Mouse (Mus musculus): ENCODE data around the gene Myh3. TPM values are rescaled to one million over a fixed set of nuclear protein-coding genes. Genes with fewer than 3 reads are reported as not detected.

Gene Myh3
- polyA plus RNA-seq, 1 experiment: not detected

DNA sequence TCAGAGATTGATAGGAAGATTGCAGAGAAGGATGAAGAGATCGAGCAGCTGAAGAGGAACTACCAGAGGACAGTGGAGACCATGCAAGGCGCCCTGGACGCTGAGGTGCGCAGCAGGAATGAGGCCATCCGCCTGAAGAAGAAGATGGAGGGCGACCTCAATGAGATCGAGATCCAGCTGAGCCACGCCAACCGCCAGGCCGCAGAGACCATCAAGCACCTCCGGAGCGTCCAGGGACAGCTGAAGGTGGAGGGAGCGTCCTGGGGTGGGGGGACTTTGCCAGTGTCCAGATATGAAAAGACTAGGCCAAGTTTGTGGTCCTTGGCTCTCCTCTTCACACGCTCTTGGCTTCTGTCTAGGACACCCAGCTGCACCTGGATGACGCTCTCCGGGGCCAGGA lies 21.1 kb downstream of the Myh3 start:
- H3K27me3 ChIP-seq (replicated peaks): peaks cover 34% of the 10 kb centered on the region
- no peak for TF ChIP-seq FLI1 (IDR thresholded peaks at IDR 0.05; ENCODE audit: low read length)
- no peak for TF ChIP-seq GATA1 (IDR thresholded peaks at IDR 0.05; ENCODE audit: borderline replicate concordance, low read length)
- no peak overlapping the region for H3K4me3 ChIP-seq (replicated peaks)
- no peaks in the 10 kb centered on the region; the same call in 1 of the 2 replicates for H3K4me1 ChIP-seq
- H3K9me3 ChIP-seq: no peaks in the 10 kb centered on the region
- H3K36me3 ChIP-seq (replicated peaks; ENCODE audit: low read length): no peaks in the 10 kb centered on the region

DNA sequence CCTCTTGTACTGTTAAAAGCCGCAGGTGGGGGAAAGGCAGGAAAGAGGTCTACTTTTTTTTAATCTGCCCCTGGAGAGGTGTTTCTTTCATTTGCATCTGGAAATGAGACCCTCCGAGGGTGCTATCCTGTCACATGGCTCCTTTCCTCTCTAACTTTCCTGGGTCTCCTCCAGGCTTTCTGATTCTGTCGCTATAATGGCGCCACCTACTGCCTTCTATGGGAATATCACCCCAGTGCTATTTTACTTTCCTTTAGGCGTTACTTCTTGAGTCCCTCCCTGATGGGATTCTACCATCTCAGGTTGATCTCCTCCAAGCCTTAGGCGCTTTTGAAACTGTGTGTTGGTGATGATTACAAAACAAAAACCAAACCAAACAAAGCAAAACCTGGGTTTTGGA lies 22.1 kb downstream of the Myh3 start:
- no peak overlapping the region for H3K4me3 ChIP-seq (replicated peaks)
- H3K9me3 ChIP-seq: no peaks in the 10 kb centered on the region
- H3K27me3 ChIP-seq (replicated peaks): peaks cover 33% of the 10 kb centered on the region
- no peaks in the 10 kb centered on the region for H3K36me3 ChIP-seq (replicated peaks; ENCODE audit: low read length)
- TF ChIP-seq FLI1 (IDR thresholded peaks at IDR 0.05; ENCODE audit: low read length): no peak
- TF ChIP-seq GATA1 (IDR thresholded peaks at IDR 0.05; ENCODE audit: borderline replicate concordance, low read length): no peak
- H3K4me1 ChIP-seq: no peaks in the 10 kb centered on the region

DNA sequence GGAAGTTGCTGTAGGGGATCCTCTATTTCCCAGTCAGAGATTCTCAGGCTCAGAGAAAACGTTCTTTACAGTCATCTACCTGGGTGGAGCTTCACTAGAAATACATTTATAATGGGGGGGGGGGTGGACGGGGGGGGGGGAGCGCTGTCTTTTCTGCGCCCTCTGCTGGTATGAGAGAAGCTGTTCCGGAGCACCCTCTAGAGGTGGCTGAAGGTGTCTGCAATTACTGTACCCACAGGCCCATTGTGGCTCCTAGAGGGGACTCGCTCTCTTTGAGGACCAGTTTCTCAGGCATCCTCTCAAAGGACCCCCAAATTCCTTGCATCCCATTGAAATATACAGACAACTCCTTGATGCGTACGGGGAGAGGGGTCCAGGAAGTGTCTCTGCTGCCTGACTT lies 23.6 kb downstream of the Myh3 start:
- H3K36me3 ChIP-seq (replicated peaks; ENCODE audit: low read length): no peaks in the 10 kb centered on the region

DNA sequence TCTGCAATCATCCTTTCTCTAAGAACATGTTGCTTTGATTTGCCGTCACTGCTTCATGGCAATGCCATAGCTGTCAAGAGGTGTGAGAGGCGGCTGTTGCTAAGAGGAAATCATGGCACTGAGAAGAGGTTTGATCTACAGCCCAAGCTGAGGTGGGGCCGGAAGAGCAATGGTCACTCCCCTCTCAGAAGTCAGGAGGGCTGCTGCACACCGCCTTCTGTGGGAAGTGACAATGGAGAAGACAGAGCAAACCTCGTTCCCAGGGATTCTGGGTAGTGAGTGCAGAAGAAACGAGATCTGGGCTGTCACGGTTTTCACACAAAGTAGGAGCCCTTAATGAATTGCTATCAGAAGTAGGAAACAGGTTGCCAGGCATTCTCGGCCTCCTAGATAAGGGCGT lies 25.2 kb downstream of the Myh3 start:
- Histone ChIP-seq H3K36me3 (replicated peaks; ENCODE audit: low read length) (no peaks in the 10 kb centered on the region), H3K27me3 (replicated peaks) (peaks cover 39% of the 10 kb centered on the region), H3K4me1 (no peaks in the 10 kb centered on the region), H3K9me3 (no peaks in the 10 kb centered on the region), H3K4me3 (replicated peaks) (no peak overlapping the region)
- no peak for TF ChIP-seq GATA1 (IDR thresholded peaks at IDR 0.05; ENCODE audit: borderline replicate concordance, low read length)
- no peak for TF ChIP-seq FLI1 (IDR thresholded peaks at IDR 0.05; ENCODE audit: low read length)

More for the DNA sequence above, 23.6 kb downstream of the Myh3 start:
- Histone ChIP-seq H3K27me3 (replicated peaks) (peaks cover 34% of the 10 kb centered on the region), H3K9me3 (no peaks in the 10 kb centered on the region), H3K4me1 (no peaks in the 10 kb centered on the region), H3K4me3 (replicated peaks) (no peak overlapping the region)
- no peak for TF ChIP-seq FLI1 (IDR thresholded peaks at IDR 0.05; ENCODE audit: low read length)
- no peak for TF ChIP-seq GATA1 (IDR thresholded peaks at IDR 0.05; ENCODE audit: borderline replicate concordance, low read length)

DNA sequence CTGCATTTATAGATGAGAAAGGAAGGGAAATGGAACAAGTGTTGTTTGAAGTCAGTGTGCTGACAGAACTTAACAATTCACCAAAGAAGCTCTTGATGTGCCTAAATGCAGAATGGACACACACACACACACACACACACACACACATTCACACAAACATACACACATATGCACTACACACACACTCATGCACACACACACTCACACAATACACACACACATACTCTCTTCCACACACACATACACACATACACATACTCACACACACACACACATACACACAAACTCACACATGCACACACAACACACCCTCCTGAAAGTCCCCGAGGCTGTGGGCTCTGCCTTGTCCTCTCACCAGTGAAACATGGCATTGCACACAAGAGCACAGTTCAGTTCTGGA lies 26.1 kb downstream of the Myh3 start:
- Histone ChIP-seq H3K4me3 (replicated peaks) (no peak overlapping the region), H3K36me3 (replicated peaks; ENCODE audit: low read length) (no peaks in the 10 kb centered on the region), H3K27me3 (replicated peaks) (peaks cover 35% of the 10 kb centered on the region), H3K9me3 (no peaks in the 10 kb centered on the region), H3K4me1 (no peaks in the 10 kb centered on the region)
- TF ChIP-seq GATA1 (IDR thresholded peaks at IDR 0.05; ENCODE audit: borderline replicate concordance, low read length) (no peak), FLI1 (IDR thresholded peaks at IDR 0.05; ENCODE audit: low read length) (no peak)

- H3K4me1 ChIP-seq: no peaks in the 10 kb centered on the region
- H3K36me3 ChIP-seq (replicated peaks; ENCODE audit: low read length): no peaks in the 10 kb centered on the region
- TF ChIP-seq GATA1 (IDR thresholded peaks at IDR 0.05; ENCODE audit: borderline replicate concordance, low read length): no peak
- TF ChIP-seq FLI1 (IDR thresholded peaks at IDR 0.05; ENCODE audit: low read length): no peak
- H3K4me3 ChIP-seq (replicated peaks): no peak overlapping the region
- no peaks in the 10 kb centered on the region for H3K9me3 ChIP-seq
- peaks cover 33% of the 10 kb centered on the region for H3K27me3 ChIP-seq (replicated peaks)
These were observed 26.6 kb downstream of the Myh3 start for GRCm38 (mm10) chr11:67104714-67105113.

DNA sequence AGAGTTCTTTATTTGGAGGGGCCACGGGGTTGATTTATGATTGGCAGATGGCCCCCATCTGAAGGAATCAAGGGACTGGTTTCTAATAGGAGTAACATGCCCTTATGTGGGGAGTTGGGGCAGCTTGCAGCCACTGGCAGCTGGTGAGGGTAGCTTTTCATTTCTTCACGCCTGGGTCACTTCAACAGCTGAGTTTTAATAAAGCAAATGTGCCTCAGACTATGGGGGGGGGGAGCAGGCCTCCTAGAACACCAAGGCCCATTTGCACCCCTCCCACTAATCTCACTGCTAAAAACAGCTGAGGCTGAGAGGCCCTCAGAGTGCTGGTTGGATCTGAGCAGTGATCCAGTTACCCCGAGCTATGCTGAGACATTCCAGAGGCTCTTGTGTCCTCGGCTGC lies 27.6 kb downstream of the Myh3 start:
- no peak for TF ChIP-seq FLI1 (IDR thresholded peaks at IDR 0.05; ENCODE audit: low read length)
- TF ChIP-seq GATA1 (IDR thresholded peaks at IDR 0.05; ENCODE audit: borderline replicate concordance, low read length): no peak
- Histone ChIP-seq H3K9me3 (no peaks in the 10 kb centered on the region), H3K4me3 (replicated peaks) (no peak overlapping the region), H3K4me1 (no peaks in the 10 kb centered on the region), H3K36me3 (replicated peaks; ENCODE audit: low read length) (no peaks in the 10 kb centered on the region), H3K27me3 (replicated peaks) (peaks cover 33% of the 10 kb centered on the region)

DNA sequence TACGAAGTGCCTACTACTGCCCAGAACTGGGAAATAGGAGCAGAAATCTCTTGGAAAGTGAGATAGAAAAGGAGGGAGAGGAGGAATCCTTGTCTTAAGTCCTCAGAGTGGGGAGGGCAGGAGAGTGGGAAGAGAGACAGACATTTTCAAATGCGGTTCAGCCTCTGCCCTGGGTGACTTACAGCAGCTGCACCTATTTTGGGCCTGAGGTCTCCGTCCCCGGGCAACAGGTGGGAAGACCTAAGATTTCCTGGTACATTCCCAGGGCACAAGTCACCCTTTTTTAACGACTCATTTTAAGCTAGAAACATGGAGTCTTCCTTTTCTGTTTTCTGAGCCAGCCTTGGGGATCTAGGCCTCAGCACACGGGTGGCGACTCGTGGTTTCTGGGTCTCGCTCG lies 28.9 kb downstream of the Myh3 start:
- TF ChIP-seq FLI1 (IDR thresholded peaks at IDR 0.05; ENCODE audit: low read length) (no peak), GATA1 (IDR thresholded peaks at IDR 0.05; ENCODE audit: borderline replicate concordance, low read length) (no peak)
- Histone ChIP-seq H3K9me3 (no peaks in the 10 kb centered on the region), H3K4me3 (replicated peaks) (no peak overlapping the region), H3K27me3 (replicated peaks) (peaks cover 33% of the 10 kb centered on the region), H3K36me3 (replicated peaks; ENCODE audit: low read length) (no peaks in the 10 kb centered on the region), H3K4me1 (no peaks in the 10 kb centered on the region)

GRCm38 (mm10) chr11:67110168-67110948 lies 32.3 kb downstream of the Myh3 start:
- no peak for TF ChIP-seq GATA1 (IDR thresholded peaks at IDR 0.05; ENCODE audit: borderline replicate concordance, low read length)
- TF ChIP-seq FLI1 (IDR thresholded peaks at IDR 0.05; ENCODE audit: low read length): no peak
- Histone ChIP-seq H3K4me3 (replicated peaks) (no peak overlapping the region), H3K27me3 (replicated peaks) (peaks cover 25% of the 10 kb centered on the region), H3K4me1 (no peaks in the 10 kb centered on the region), H3K9me3 (no peaks in the 10 kb centered on the region), H3K36me3 (replicated peaks; ENCODE audit: low read length) (no peaks in the 10 kb centered on the region)

DNA sequence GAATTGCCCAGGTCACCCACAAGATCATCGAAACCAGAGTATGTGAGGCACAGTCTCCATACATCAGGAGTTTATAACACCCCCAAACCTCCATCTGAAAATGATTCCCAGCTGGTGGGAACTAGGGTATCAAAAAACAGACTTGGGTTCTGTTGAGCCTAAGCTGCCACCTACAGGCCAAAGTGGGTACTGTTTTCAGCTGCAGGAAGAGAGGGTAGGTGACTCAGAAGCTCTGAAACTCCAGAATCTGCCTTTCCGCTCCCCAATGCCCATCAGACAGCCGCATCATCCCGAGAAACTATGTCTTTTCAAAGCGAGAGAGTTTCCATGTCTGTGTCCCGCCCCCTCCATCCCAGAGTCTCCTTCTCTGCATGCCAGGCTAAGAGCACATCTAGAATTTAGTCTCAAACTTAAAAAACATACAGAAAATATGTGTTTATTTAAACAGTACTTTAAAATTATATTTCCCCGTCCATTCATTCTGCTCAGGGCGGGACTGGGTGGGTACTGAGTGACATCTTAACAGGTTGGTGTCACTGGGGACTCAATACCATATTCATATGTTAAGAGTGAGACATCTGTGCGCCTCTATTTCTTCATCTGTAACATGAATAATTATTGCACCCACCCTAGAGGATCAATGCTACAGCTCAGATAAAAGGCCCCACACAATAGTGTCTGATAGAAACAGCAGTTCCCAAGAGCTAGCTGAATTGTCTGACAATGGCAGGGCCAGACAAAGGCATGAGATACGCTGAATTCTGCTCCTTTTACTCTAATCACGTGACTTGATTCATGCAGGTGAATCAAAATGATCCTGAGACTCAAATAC lies 34.1 kb downstream of the Myh3 start:
- Histone ChIP-seq H3K27me3 (replicated peaks) (peaks cover 17% of the 10 kb centered on the region), H3K36me3 (replicated peaks; ENCODE audit: low read length) (no peaks in the 10 kb centered on the region), H3K4me1 (no peaks in the 10 kb centered on the region), H3K9me3 (no peaks in the 10 kb centered on the region), H3K4me3 (replicated peaks) (no peak overlapping the region)
- TF ChIP-seq FLI1 (IDR thresholded peaks at IDR 0.05; ENCODE audit: low read length) (no peak), GATA1 (IDR thresholded peaks at IDR 0.05; ENCODE audit: borderline replicate concordance, low read length) (no peak)

Measured in megakaryocyte, embryonic 14.5 days (primary cell).